Mouse (Mus musculus) forebrain, postnatal 0 days (tissue): ENCODE data around the gene Zfp658. TPM values are rescaled to one million over a fixed set of nuclear protein-coding genes. Genes with fewer than 3 reads are reported as not detected.
A peak's percentile ranks its signal among the peaks of the same experiment; 100 is the strongest.

Experiments used
- ATAC-seq: fragments of 200-750 bp; cut with Nextera tagmentation; 2 replicates; pipeline ENCODE4 v1.8.0; 2017; ENCODE audit warnings: mild to moderate bottlenecking, moderate library complexity
- DNase-seq: peaks from one replicate; pipeline ENCODE4 v3.0.0-alpha.2; 2015
- H3K27ac ChIP-seq: fragments of 300-500 bp; sonication (generic); 2 replicates; pipeline ENCODE4 v1.5.1; 2014; ENCODE audit warnings: low read depth, mild to moderate bottlenecking, antibody characterized with exemption, low read length, moderate library complexity, mixed read lengths
- H3K27me3 ChIP-seq: fragments of 300-500 bp; sonication (generic); 2 replicates; pipeline ENCODE4 v1.6.1; 2014; ENCODE audit warnings: mild to moderate bottlenecking, low read length, mixed read lengths; ENCODE audit not compliant: insufficient read depth
- H3K36me3 ChIP-seq: fragments of 300-500 bp; sonication (generic); 2 replicates; pipeline ENCODE4 v1.6.1; 2014; ENCODE audit warnings: mild to moderate bottlenecking, moderate library complexity; ENCODE audit not compliant: insufficient read depth
- H3K4me1 ChIP-seq: fragments of 300-500 bp; sonication (generic); 2 replicates; pipeline ENCODE4 v1.6.1; 2014; ENCODE audit warnings: antibody characterized with exemption; ENCODE audit not compliant: insufficient read depth
- H3K4me2 ChIP-seq: fragments of 300-500 bp; sonication (generic); 2 replicates; pipeline ENCODE4 v1.6.1; 2014; ENCODE audit warnings: low read depth, mild to moderate bottlenecking, moderate library complexity
- H3K4me3 ChIP-seq: fragments of 300-500 bp; sonication (generic); 2 replicates; pipeline ENCODE4 v1.5.1; 2014; ENCODE audit warnings: low read depth, low read length, mixed read lengths
- H3K9ac ChIP-seq: fragments of 300-500 bp; sonication (generic); 2 replicates; pipeline ENCODE4 v1.6.1; 2014; ENCODE audit warnings: mild to moderate bottlenecking
- H3K9me3 ChIP-seq: fragments of 300-500 bp; sonication (generic); 2 replicates; pipeline ENCODE4 v1.6.1; 2016; ENCODE audit warnings: low read length
- CTCF ChIP-seq: sonication (generic); IDR thresholded peaks from 2 replicates; pipeline ENCODE4 v1.5.1; 2016; ENCODE audit warnings: antibody characterized with exemption, control low read depth, low read depth
- WGBS: fragments of 180-500 bp; shearing (Covaris S2); extraction: QIAGEN DNeasy Blood & Tissue Kit; methylation state at CpG from one replicate; pipeline ENCODE4 v1.1.7; 2014; 5-methylcytosine and 5-hydroxymethylcytosine counted together
- polyA plus RNA-seq: library from polyadenylated mRNA; unstranded; fragments of >200 nt; fragmentation: Nextera tagmentation; extraction: Ambion mirVana; gene quantifications from 2 replicates; pipeline ENCODE4 v1.2.1, GENCODE M21; 2015
- total RNA-seq: library from RNA; depleted of rRNA; stranded (reverse); fragments of >200 nt; gene quantifications from 2 replicates; pipeline ENCODE4 v1.2.3, GENCODE M21; 2014

Gene Zfp658
- total and polyA plus RNA-seq, 2 experiments from 2014 or later = 3.1 to 12.6 TPM

GRCm38 (mm10) chr7:43554550-43554949 lies 7.5 kb upstream of the Zfp658 start:
- 76% methylated on average over 3 of the region's 3 CpGs for WGBS
- no peak for TF ChIP-seq CTCF
- Histone ChIP-seq H3K27ac (no peak overlapping the region), H3K9ac (no peak overlapping the region), H3K27me3 (no peaks in the 10 kb centered on the region), H3K4me2 (no peak overlapping the region), H3K36me3 (no peaks in the 10 kb centered on the region), H3K4me1 (no peaks in the 10 kb centered on the region), H3K9me3 (no peaks in the 10 kb centered on the region), H3K4me3 (no peak overlapping the region)
- ATAC-seq = no peak
- no peak for DNase-seq

GRCm38 (mm10) chr7:43555351-43555750 lies 6.7 kb upstream of the Zfp658 start:
- no peaks in the 10 kb centered on the region for H3K36me3 ChIP-seq
- no peak for TF ChIP-seq CTCF
- H3K9me3 ChIP-seq = no peaks in the 10 kb centered on the region
- H3K4me2 ChIP-seq = no peak overlapping the region
- no peak overlapping the region for H3K4me3 ChIP-seq
- no peaks in the 10 kb centered on the region for H3K27me3 ChIP-seq
- WGBS = 89% methylated on average over 5 of the region's 5 CpGs
- H3K9ac ChIP-seq = no peak overlapping the region
- no peak for DNase-seq
- no peak overlapping the region for H3K27ac ChIP-seq
- ATAC-seq = no peak; the same call in 1 of the 2 replicates
- no peaks in the 10 kb centered on the region for H3K4me1 ChIP-seq

- TF ChIP-seq CTCF = no peak
- Histone ChIP-seq H3K4me3 (no peak overlapping the region), H3K9me3 (no peaks in the 10 kb centered on the region), H3K27ac (no peak overlapping the region), H3K9ac (no peak overlapping the region), H3K4me1 (no peaks in the 10 kb centered on the region), H3K27me3 (no peaks in the 10 kb centered on the region), H3K36me3 (no peaks in the 10 kb centered on the region), H3K4me2 (no peak overlapping the region)
- WGBS = 83% methylated on average over 1 of the region's 1 CpGs
- ATAC-seq = no peak; the same call in 1 of the 2 replicates
- DNase-seq = no peak
Measured at GRCm38 (mm10) chr7:43556901-43557300, 5.2 kb upstream of the Zfp658 start.

GRCm38 (mm10) chr7:43562651-43563070 lies 605 bp downstream of the Zfp658 start:
- H3K4me1 ChIP-seq = peaks cover 11% of the 10 kb centered on the region
- WGBS = under 1% methylated on average over 10 of the region's 10 CpGs
- no peaks in the 10 kb centered on the region for H3K9me3 ChIP-seq
- peaks cover 25% of the 10 kb centered on the region for H3K36me3 ChIP-seq
- peak; percentile 28 for ATAC-seq
- peak; percentile 53 for DNase-seq
- H3K27me3 ChIP-seq = no peaks in the 10 kb centered on the region
- TF ChIP-seq CTCF = no peak
- H3K9ac ChIP-seq = peak overlapping the region; percentile 68
- H3K27ac ChIP-seq = peak overlapping the region; percentile 93
- H3K4me3 ChIP-seq = peak overlapping the region; percentile 81
- H3K4me2 ChIP-seq = peak overlapping the region; percentile 83

GRCm38 (mm10) chr7:43563300-43563699 lies 1.2 kb downstream of the Zfp658 start:
- WGBS = 49% methylated on average over 6 of the region's 6 CpGs
- TF ChIP-seq CTCF = no peak

GRCm38 (mm10) chr7:43571216-43571615 lies 9.2 kb downstream of the Zfp658 start:
- H3K27ac ChIP-seq = no peak overlapping the region
- no peak overlapping the region for H3K4me3 ChIP-seq
- ATAC-seq = no peak
- H3K9me3 ChIP-seq = no peaks in the 10 kb centered on the region
- no peak for TF ChIP-seq CTCF
- H3K4me2 ChIP-seq = no peak overlapping the region
- H3K4me1 ChIP-seq = no peaks in the 10 kb centered on the region
- H3K36me3 ChIP-seq = peaks cover 70% of the 10 kb centered on the region
- DNase-seq = no peak
- 97% methylated on average over 2 of the region's 2 CpGs for WGBS
- no peaks in the 10 kb centered on the region for H3K27me3 ChIP-seq
- H3K9ac ChIP-seq = no peak overlapping the region

More at GRCm38 (mm10) chr7:43563300-43563699, 1.2 kb downstream of the Zfp658 start:
- Histone ChIP-seq H3K9me3 (no peaks in the 10 kb centered on the region), H3K27me3 (no peaks in the 10 kb centered on the region), H3K4me3 (peak overlapping the region; percentile 81), H3K27ac (no peak overlapping the region), H3K4me1 (peaks cover 11% of the 10 kb centered on the region), H3K4me2 (peak overlapping the region; percentile 83), H3K36me3 (peaks cover 30% of the 10 kb centered on the region), H3K9ac (peak overlapping the region; percentile 68)
- no peak for ATAC-seq
- DNase-seq = no peak

- Histone ChIP-seq H3K36me3 (peaks cover 14% of the 10 kb centered on the region), H3K4me1 (peaks cover 9% of the 10 kb centered on the region; the same call in 1 of the 2 replicates), H3K9ac (peak within 1 kb of the TSS; percentile 69), H3K27me3 (no peaks in the 10 kb centered on the region), H3K9me3 (no peaks in the 10 kb centered on the region), H3K4me3 (peak within 1 kb of the TSS; percentile 61), H3K27ac (peak within 1 kb of the TSS; percentile 92), H3K4me2 (peak within 1 kb of the TSS; percentile 74)
- under 1% methylated on average over 37 of the region's 37 CpGs for WGBS
- peak; percentile 96 for DNase-seq
- peak; percentile 98 for ATAC-seq
- no peak for TF ChIP-seq CTCF
Measured at GRCm38 (mm10) chr7:43579440-43580171, 17.6 kb downstream of the Zfp658 start, which contains the start of gene Zfp719. Gene Zfp719, plus strand, starts transcription at chr7:43579610.
